Mouse (Mus musculus): ENCODE data around the gene Sppl3. TPM values are rescaled to one million over a fixed set of nuclear protein-coding genes. Genes with fewer than 3 reads are reported as not detected.

Gene Sppl3
- polyA plus RNA-seq, 1 experiment, result 69.2 TPM

GRCm38 (mm10) chr5:115117467-115117866, 106.5 kb downstream of the Sppl3 start:
- no peak for TF ChIP-seq POLR2A (IDR thresholded peaks at IDR 0.05; ENCODE audit: insufficient read depth, low read length)
- TF ChIP-seq CTCF (IDR thresholded peaks at IDR 0.05; ENCODE audit: low read depth, low read length), result peak; percentile 11
- Histone ChIP-seq H3K36me3 (ENCODE audit: control insufficient read depth, insufficient read depth, low read length, poor library complexity, severe bottlenecking) (peaks cover 7% of the 10 kb centered on the region; the same call in 1 of the 2 replicates), H3K4me3 (ENCODE audit: low read depth, low read length) (no peak overlapping the region), H3K27ac (ENCODE audit: insufficient read depth, low read length) (no peak overlapping the region), H3K9me3 (replicated peaks; ENCODE audit: control insufficient read depth, insufficient read depth, low read length, poor library complexity, severe bottlenecking) (no peaks in the 10 kb centered on the region), H3K27me3 (ENCODE audit: control insufficient read depth, insufficient read depth, low read length, poor library complexity, severe bottlenecking) (no peaks in the 10 kb centered on the region), H3K4me1 (ENCODE audit: control insufficient read depth, insufficient read depth, low read length) (no peaks in the 10 kb centered on the region), H3K9ac (ENCODE audit: low read depth, poor library complexity, severe bottlenecking) (no peak overlapping the region)

- Histone ChIP-seq H3K27me3 (ENCODE audit: control insufficient read depth, insufficient read depth, low read length, poor library complexity, severe bottlenecking) (no peaks in the 10 kb centered on the region), H3K4me3 (ENCODE audit: low read depth, low read length) (peak within 1 kb of the TSS; percentile 78), H3K36me3 (ENCODE audit: control insufficient read depth, insufficient read depth, low read length, poor library complexity, severe bottlenecking) (peaks cover 7% of the 10 kb centered on the region; the same call in 1 of the 2 replicates), H3K9me3 (replicated peaks; ENCODE audit: control insufficient read depth, insufficient read depth, low read length, poor library complexity, severe bottlenecking) (no peaks in the 10 kb centered on the region), H3K4me1 (ENCODE audit: control insufficient read depth, insufficient read depth, low read length) (no peaks in the 10 kb centered on the region), H3K9ac (ENCODE audit: low read depth, poor library complexity, severe bottlenecking) (peak within 1 kb of the TSS; percentile 73), H3K27ac (ENCODE audit: insufficient read depth, low read length) (peak within 1 kb of the TSS; percentile 13)
- TF ChIP-seq CTCF (IDR thresholded peaks at IDR 0.05; ENCODE audit: low read depth, low read length) (no peak), POLR2A (IDR thresholded peaks at IDR 0.05; ENCODE audit: insufficient read depth, low read length) (peak; percentile 60)
Observed at GRCm38 (mm10) chr5:115118961-115119570, 108.1 kb downstream of the Sppl3 start, which contains the start of gene Acads. Gene Acads, minus strand, starts transcription at chr5:115119346.

- peaks cover 7% of the 10 kb centered on the region; the same call in 1 of the 2 replicates for H3K36me3 ChIP-seq (ENCODE audit: control insufficient read depth, insufficient read depth, low read length, poor library complexity, severe bottlenecking)
- TF ChIP-seq POLR2A (IDR thresholded peaks at IDR 0.05; ENCODE audit: insufficient read depth, low read length) (no peak), EP300 (IDR thresholded peaks at IDR 0.05; ENCODE audit: insufficient read depth, low read depth, low read length) (no peak), CTCF (IDR thresholded peaks at IDR 0.05; ENCODE audit: low read depth, low read length) (no peak)
- H3K27ac ChIP-seq (ENCODE audit: insufficient read depth, low read length), result no peak overlapping the region
- H3K27me3 ChIP-seq (ENCODE audit: control insufficient read depth, insufficient read depth, low read length, poor library complexity, severe bottlenecking), result no peaks in the 10 kb centered on the region
- no peak overlapping the region for H3K4me3 ChIP-seq (ENCODE audit: low read depth, low read length)
- no peak overlapping the region for H3K9ac ChIP-seq (ENCODE audit: low read depth, poor library complexity, severe bottlenecking)
- H3K9me3 ChIP-seq (replicated peaks; ENCODE audit: control insufficient read depth, insufficient read depth, low read length, poor library complexity, severe bottlenecking), result no peaks in the 10 kb centered on the region
- H3K4me1 ChIP-seq (ENCODE audit: control insufficient read depth, insufficient read depth, low read length), result no peaks in the 10 kb centered on the region
Observed at GRCm38 (mm10) chr5:115120978-115121377, 110.0 kb downstream of the Sppl3 start.

DNA sequence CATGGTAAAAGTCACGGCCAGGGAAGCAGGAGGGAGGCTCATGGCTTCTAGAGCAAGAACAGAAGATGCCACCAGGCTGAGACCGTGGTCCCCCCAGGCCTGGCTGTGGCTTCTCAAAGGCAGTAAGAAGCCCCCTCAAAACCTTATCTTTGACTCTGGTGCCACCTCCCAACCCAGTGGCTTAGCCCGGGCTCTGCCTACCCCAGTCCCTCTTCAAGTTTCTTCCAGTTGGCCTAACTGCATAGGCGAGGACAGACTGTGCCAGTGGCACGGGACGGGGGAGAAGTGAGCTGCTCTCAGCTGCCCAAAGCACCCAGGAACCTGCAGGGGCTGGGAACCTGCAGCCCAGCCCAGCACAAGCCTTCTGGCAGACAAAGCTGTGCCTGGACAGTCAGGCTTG, 113.8 kb downstream of the Sppl3 start:
- TF ChIP-seq EP300 (IDR thresholded peaks at IDR 0.05; ENCODE audit: insufficient read depth, low read depth, low read length), result no peak
- no peak for TF ChIP-seq POLR2A (IDR thresholded peaks at IDR 0.05; ENCODE audit: insufficient read depth, low read length)
- TF ChIP-seq CTCF (IDR thresholded peaks at IDR 0.05; ENCODE audit: low read depth, low read length), result no peak
- Histone ChIP-seq H3K9me3 (replicated peaks; ENCODE audit: control insufficient read depth, insufficient read depth, low read length, poor library complexity, severe bottlenecking) (no peaks in the 10 kb centered on the region), H3K9ac (ENCODE audit: low read depth, poor library complexity, severe bottlenecking) (no peak overlapping the region), H3K27me3 (ENCODE audit: control insufficient read depth, insufficient read depth, low read length, poor library complexity, severe bottlenecking) (no peaks in the 10 kb centered on the region), H3K27ac (ENCODE audit: insufficient read depth, low read length) (no peak overlapping the region), H3K36me3 (ENCODE audit: control insufficient read depth, insufficient read depth, low read length, poor library complexity, severe bottlenecking) (no peaks in the 10 kb centered on the region), H3K4me1 (ENCODE audit: control insufficient read depth, insufficient read depth, low read length) (no peaks in the 10 kb centered on the region), H3K4me3 (ENCODE audit: low read depth, low read length) (no peak overlapping the region)

DNA sequence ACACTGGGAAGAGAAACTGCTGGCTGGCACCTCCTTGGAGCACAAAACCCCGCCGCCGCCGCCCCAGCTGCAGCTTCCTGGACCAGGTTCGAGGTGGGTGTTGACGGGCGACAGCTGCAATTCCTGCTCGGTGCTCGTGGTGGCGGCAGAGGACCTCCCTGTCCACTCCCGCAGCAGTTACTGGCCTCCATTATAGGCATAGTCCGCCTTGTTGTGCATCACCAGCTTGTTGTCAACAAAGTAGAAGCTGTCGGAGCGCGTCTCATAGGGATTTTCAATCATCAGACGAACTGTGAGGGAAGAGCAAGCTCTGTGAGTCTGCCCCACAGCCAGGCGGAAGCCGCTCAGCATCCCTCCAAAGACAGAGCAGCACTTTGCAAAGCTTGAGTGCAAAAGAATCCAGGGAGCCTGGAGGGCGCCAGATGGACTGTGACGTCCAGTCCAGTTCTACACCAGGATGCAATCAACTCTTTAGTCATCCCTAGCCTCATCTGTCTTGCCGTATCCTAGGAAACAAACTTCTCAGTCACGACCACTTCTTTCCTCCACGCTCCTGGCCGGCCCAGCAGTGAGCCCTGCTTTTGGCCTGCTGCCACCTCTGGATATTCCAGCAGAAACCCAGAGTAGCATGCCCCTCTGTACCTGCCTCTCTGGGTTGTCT, 114.4 kb downstream of the Sppl3 start:
- peak; percentile 82 for TF ChIP-seq CTCF (IDR thresholded peaks at IDR 0.05; ENCODE audit: low read depth, low read length)
- no peak for TF ChIP-seq EP300 (IDR thresholded peaks at IDR 0.05; ENCODE audit: insufficient read depth, low read depth, low read length)
- no peaks in the 10 kb centered on the region for H3K4me1 ChIP-seq (ENCODE audit: control insufficient read depth, insufficient read depth, low read length)
- H3K36me3 ChIP-seq (ENCODE audit: control insufficient read depth, insufficient read depth, low read length, poor library complexity, severe bottlenecking), result no peaks in the 10 kb centered on the region
- no peaks in the 10 kb centered on the region for H3K9me3 ChIP-seq (replicated peaks; ENCODE audit: control insufficient read depth, insufficient read depth, low read length, poor library complexity, severe bottlenecking)
- no peak overlapping the region for H3K27ac ChIP-seq (ENCODE audit: insufficient read depth, low read length)
- no peak overlapping the region for H3K9ac ChIP-seq (ENCODE audit: low read depth, poor library complexity, severe bottlenecking)
- H3K4me3 ChIP-seq (ENCODE audit: low read depth, low read length), result no peak overlapping the region
- H3K27me3 ChIP-seq (ENCODE audit: control insufficient read depth, insufficient read depth, low read length, poor library complexity, severe bottlenecking), result no peaks in the 10 kb centered on the region

DNA sequence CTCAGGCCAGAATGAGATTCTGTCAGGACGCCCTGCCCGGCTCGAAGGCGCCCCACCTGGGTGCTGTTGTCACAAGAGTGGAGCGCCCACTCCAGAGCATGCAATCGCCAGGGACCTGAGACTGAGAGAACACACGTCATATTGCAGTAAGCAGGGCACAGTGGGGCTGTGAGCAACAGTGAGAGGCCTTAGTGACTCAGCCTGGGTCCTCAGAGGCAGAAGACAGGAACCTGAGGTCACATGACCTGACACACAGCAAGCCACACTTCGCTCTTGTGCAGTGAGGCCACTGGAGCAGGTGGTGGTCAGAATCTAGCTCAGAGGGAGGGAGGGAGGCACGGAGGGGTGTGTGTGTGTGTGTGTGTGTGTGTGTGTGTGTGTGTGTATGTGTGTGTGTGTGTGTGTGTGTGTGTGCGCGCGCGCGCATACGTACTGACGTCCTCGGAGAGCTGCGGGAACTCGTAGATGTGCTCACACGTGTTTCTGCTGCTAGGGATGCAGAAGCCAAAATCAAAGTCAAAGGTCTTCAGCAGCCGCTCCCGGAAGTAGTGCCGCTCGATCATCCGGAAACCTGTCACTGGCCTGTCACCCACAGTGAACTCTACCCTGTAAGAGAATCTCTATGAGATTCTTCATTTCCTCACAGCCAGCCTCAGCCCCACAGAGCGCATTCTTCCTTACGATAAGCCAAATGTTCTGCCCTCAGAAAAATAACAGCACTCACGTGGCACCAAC, 115.8 kb downstream of the Sppl3 start:
- Histone ChIP-seq H3K4me3 (ENCODE audit: low read depth, low read length) (no peak overlapping the region), H3K9ac (ENCODE audit: low read depth, poor library complexity, severe bottlenecking) (no peak overlapping the region), H3K4me1 (ENCODE audit: control insufficient read depth, insufficient read depth, low read length) (no peaks in the 10 kb centered on the region), H3K27me3 (ENCODE audit: control insufficient read depth, insufficient read depth, low read length, poor library complexity, severe bottlenecking) (no peaks in the 10 kb centered on the region), H3K36me3 (ENCODE audit: control insufficient read depth, insufficient read depth, low read length, poor library complexity, severe bottlenecking) (no peaks in the 10 kb centered on the region), H3K27ac (ENCODE audit: insufficient read depth, low read length) (no peak overlapping the region), H3K9me3 (replicated peaks; ENCODE audit: control insufficient read depth, insufficient read depth, low read length, poor library complexity, severe bottlenecking) (no peaks in the 10 kb centered on the region)
- TF ChIP-seq CTCF (IDR thresholded peaks at IDR 0.05; ENCODE audit: low read depth, low read length) (no peak), POLR2A (IDR thresholded peaks at IDR 0.05; ENCODE audit: insufficient read depth, low read length) (no peak), EP300 (IDR thresholded peaks at IDR 0.05; ENCODE audit: insufficient read depth, low read depth, low read length) (no peak)

Data from ES-Bruce4 (cell line).